51 mouse cellular contexts compared by ENCODE assay signal in genomic region chr19:40088381-40088780, GRCm38 (mm10). TPM values are rescaled to one million over a fixed set of nuclear protein-coding genes. Genes with fewer than 3 reads are reported as not detected.
"Had no signal": no experiment of that assay in that cellular context is flagged by ENCODE, and none has a peak within 500 bp of the region (broad histone marks: within the 10 kb centered on the region; RNA-seq: fewer than 3 reads in every experiment).

No protein-coding gene starts in this region.

- H3K9me3 ChIP-seq: heart, embryonic 10.5 days; heart, embryonic 12.5 days; heart, embryonic 13.5 days; heart, embryonic 15.5 days; hindbrain, embryonic 10.5 days; hindbrain, embryonic 12.5 days; hindbrain, embryonic 13.5 days; hindbrain, embryonic 15.5 days; intestine, embryonic 15.5 days; kidney, embryonic 15.5 days had no signal

- H3K27me3 ChIP-seq: heart, embryonic 12.5 days; heart, embryonic 13.5 days; heart, embryonic 15.5 days; hindbrain, embryonic 12.5 days; hindbrain, embryonic 13.5 days; hindbrain, embryonic 15.5 days; intestine, embryonic 15.5 days; kidney, embryonic 15.5 days had no signal

- H3K4me3 ChIP-seq: heart, embryonic 10.5 days; heart, embryonic 12.5 days; heart, embryonic 13.5 days; heart, embryonic 15.5 days; hindbrain, embryonic 10.5 days; hindbrain, embryonic 12.5 days; hindbrain, embryonic 13.5 days; hindbrain, embryonic 15.5 days; intestine, embryonic 15.5 days; kidney, embryonic 15.5 days; layer of hippocampus, adult 2 months had no signal

- DNase-seq: heart, postnatal 10 days; heart, postnatal 14 days; heart, postnatal 36 days; heart, postnatal 4 days; kidney, adult 11 months; kidney, adult 18-20 months; kidney, adult 2 months; kidney, adult 8-10 months; kidney, adult 9 months; kidney, postnatal 10 days; kidney, postnatal 14 days; kidney, postnatal 25 days; kidney, postnatal 36 days; kidney, postnatal 4 days; layer of hippocampus, adult 9-11 months; layer of hippocampus, postnatal 36 days had no signal

- H3K27ac ChIP-seq: heart, embryonic 10.5 days; heart, embryonic 13.5 days; heart, embryonic 15.5 days; hindbrain, embryonic 10.5 days; hindbrain, embryonic 12.5 days; hindbrain, embryonic 13.5 days; hindbrain, embryonic 14.5 days; hindbrain, embryonic 15.5 days; hindbrain, postnatal 0 days; intestine, embryonic 15.5 days; kidney, embryonic 15.5 days; kidney, postnatal 0 days; layer of hippocampus, adult 2 months had no signal

- H3K9ac ChIP-seq: heart, embryonic 12.5 days; heart, embryonic 13.5 days; heart, embryonic 15.5 days; hindbrain, embryonic 12.5 days; hindbrain, embryonic 13.5 days; hindbrain, embryonic 14.5 days; hindbrain, embryonic 15.5 days; intestine, embryonic 15.5 days; kidney, embryonic 15.5 days had no signal

- H3K4me1 ChIP-seq: heart, embryonic 10.5 days; heart, embryonic 12.5 days; heart, embryonic 13.5 days; heart, embryonic 15.5 days; hindbrain, embryonic 10.5 days; hindbrain, embryonic 12.5 days; hindbrain, embryonic 13.5 days; hindbrain, embryonic 15.5 days; intestine, embryonic 15.5 days; kidney, embryonic 15.5 days had no signal

- ATAC-seq: hindbrain, embryonic 16.5 days; hindbrain, postnatal 0 days; inflammation-experienced regulatory T-cells, adult 6 months; intestine, embryonic 15.5 days; intestine, embryonic 16.5 days; intestine, postnatal 0 days had no signal

- H3K4me2 ChIP-seq: heart, embryonic 11.5 days; heart, embryonic 12.5 days; heart, embryonic 13.5 days; heart, embryonic 15.5 days; hindbrain, embryonic 12.5 days; hindbrain, embryonic 13.5 days; hindbrain, embryonic 14.5 days; hindbrain, embryonic 15.5 days; intestine, embryonic 15.5 days; kidney, embryonic 15.5 days had no signal

- H3K36me3 ChIP-seq: heart, embryonic 10.5 days; heart, embryonic 12.5 days; heart, embryonic 13.5 days; heart, embryonic 15.5 days; hindbrain, embryonic 10.5 days; hindbrain, embryonic 12.5 days; hindbrain, embryonic 13.5 days; hindbrain, embryonic 15.5 days; intestine, embryonic 15.5 days; kidney, embryonic 15.5 days had no signal

RNA-seq across cellular contexts. Expression of gene Cyp2c50, which starts 1.1 kb away (rescaled TPM):
- total RNA-seq: heart, adult 8-10 months; heart, postnatal 10 days; heart, postnatal 14 days; heart, postnatal 25 days; heart, postnatal 36 days; heart, postnatal 4 days; hematopoietic stem cell, adult 5-6 weeks; hindbrain, postnatal 0 days; layer of hippocampus, adult 18-20 months; layer of hippocampus, adult 2 months; layer of hippocampus, adult 8-10 months; layer of hippocampus, postnatal 10 days; layer of hippocampus, postnatal 14 days; layer of hippocampus, postnatal 25 days; layer of hippocampus, postnatal 36 days had no signal
- polyA plus RNA-seq: heart, embryonic 10.5 days; heart, embryonic 11.5 days; heart, embryonic 12.5 days; heart, embryonic 13.5 days; heart, embryonic 14.5 days; heart, embryonic 15.5 days; heart, embryonic 16.5 days; heart, postnatal 0 days; hindbrain, embryonic 10.5 days; hindbrain, embryonic 11.5 days; hindbrain, embryonic 12.5 days; hindbrain, embryonic 13.5 days; hindbrain, embryonic 14.5 days; hindbrain, embryonic 15.5 days; hindbrain, embryonic 16.5 days; hindbrain, postnatal 0 days; inflammation-experienced regulatory T-cells, adult 6 months; intestine, embryonic 14.5 days; intestine, embryonic 15.5 days; intestine, embryonic 16.5 days; intestine, postnatal 0 days; kidney, adult 2 months; kidney, embryonic 14.5 days; kidney, embryonic 15.5 days; kidney, embryonic 16.5 days; kidney, postnatal 0 days; large intestine, adult 2 months had no signal

RNA-seq across cellular contexts. Expression of gene Cyp2c54, which starts 14.8 kb away (rescaled TPM):
- total RNA-seq: heart, adult 8-10 months; heart, postnatal 10 days; heart, postnatal 14 days; heart, postnatal 25 days; heart, postnatal 36 days; heart, postnatal 4 days; hematopoietic stem cell, adult 5-6 weeks; hindbrain, postnatal 0 days; layer of hippocampus, adult 18-20 months; layer of hippocampus, adult 2 months; layer of hippocampus, adult 8-10 months; layer of hippocampus, postnatal 10 days; layer of hippocampus, postnatal 14 days; layer of hippocampus, postnatal 25 days; layer of hippocampus, postnatal 36 days had no signal
- polyA plus RNA-seq: heart, embryonic 10.5 days; heart, embryonic 11.5 days; heart, embryonic 12.5 days; heart, embryonic 13.5 days; heart, embryonic 14.5 days; heart, embryonic 15.5 days; heart, embryonic 16.5 days; heart, postnatal 0 days; hindbrain, embryonic 10.5 days; hindbrain, embryonic 11.5 days; hindbrain, embryonic 12.5 days; hindbrain, embryonic 13.5 days; hindbrain, embryonic 14.5 days; hindbrain, embryonic 15.5 days; hindbrain, embryonic 16.5 days; hindbrain, postnatal 0 days; inflammation-experienced regulatory T-cells, adult 6 months; intestine, embryonic 14.5 days; intestine, embryonic 15.5 days; intestine, embryonic 16.5 days; intestine, postnatal 0 days; kidney, adult 2 months; kidney, embryonic 14.5 days; kidney, embryonic 15.5 days; kidney, embryonic 16.5 days; kidney, postnatal 0 days; large intestine, adult 2 months had no signal
